ENCODE assay signal across 9 mouse cellular contexts in genomic region chr10:122318886-122319285, GRCm38 (mm10).
A peak's percentile ranks its signal among the peaks of the same experiment; 100 is the strongest.
DNase-seq lines count a peak whose midpoint lies in the region; ATAC-seq and TF ChIP-seq lines count a peak whose summit lies in the region.
"Had no signal": no experiment of that assay in that cellular context is flagged by ENCODE, and none has a peak within 500 bp of the region (broad histone marks: within the 10 kb centered on the region; RNA-seq: fewer than 3 reads in every experiment).

No protein-coding gene starts in this region.

- TF ChIP-seq CTCF in lung, postnatal 0 days (IDR thresholded peaks at IDR 0.05): no peak

- H3K27ac ChIP-seq in heart, embryonic 10.5 days: no peak overlapping the region
- no peak overlapping the region for H3K27ac ChIP-seq in lung, postnatal 0 days (ENCODE audit: low read length)
- H3K27ac ChIP-seq in forebrain, embryonic 16.5 days (ENCODE audit: low read length): no peak overlapping the region

- no peak overlapping the region for H3K4me2 ChIP-seq in lung, postnatal 0 days (replicated peaks; ENCODE audit: low read depth, low read length)
- no peak overlapping the region for H3K4me2 ChIP-seq in forebrain, embryonic 16.5 days (ENCODE audit: low read length)

- DNase-seq in heart, adult 11 months: peak; percentile 96
- no peak for DNase-seq in heart, embryonic 10.5 days (ENCODE audit: low spot score)
- peak; percentile 30 for DNase-seq in lung, postnatal 0 days (ENCODE audit: low spot score)
- no peak for DNase-seq in lung, postnatal 14 days
- DNase-seq in lung, postnatal 4 days: peak; percentile 6 to 20
- DNase-seq in neural tube, embryonic 10.5 days (ENCODE audit: extremely low spot score, low spot score): no peak
- DNase-seq: thymus, postnatal 14 days had no signal

- ATAC-seq in lung, postnatal 0 days: peak; percentile 30; the same call in 1 of the 2 replicates
- ATAC-seq in forebrain, embryonic 16.5 days: peak; percentile 75
- ATAC-seq in erythroid progenitor cell, adult 5-6 weeks (replicated peaks; ENCODE audit: low FRiP score, poor library complexity, severe bottlenecking): no peak

- no peaks in the 10 kb centered on the region for H3K36me3 ChIP-seq in heart, embryonic 10.5 days
- H3K36me3 ChIP-seq in lung, postnatal 0 days (ENCODE audit: insufficient read depth, low read length): no peaks in the 10 kb centered on the region
- H3K36me3 ChIP-seq in forebrain, embryonic 16.5 days (ENCODE audit: control insufficient read depth, insufficient read depth): no peaks in the 10 kb centered on the region

- no peak overlapping the region for H3K4me3 ChIP-seq in heart, embryonic 10.5 days
- H3K4me3 ChIP-seq in lung, postnatal 0 days (ENCODE audit: low read depth, low read length): no peak overlapping the region
- H3K4me3 ChIP-seq in forebrain, embryonic 16.5 days (replicated peaks; ENCODE audit: low read length): no peak overlapping the region

- H3K9me3 ChIP-seq in heart, embryonic 10.5 days: no peaks in the 10 kb centered on the region
- H3K9me3 ChIP-seq in lung, postnatal 0 days (ENCODE audit: low read length): no peaks in the 10 kb centered on the region
- no peaks in the 10 kb centered on the region for H3K9me3 ChIP-seq in forebrain, embryonic 16.5 days (ENCODE audit: control insufficient read depth, low read length)

- no peak overlapping the region for H3K9ac ChIP-seq in lung, postnatal 0 days (replicated peaks; ENCODE audit: low read depth)
- H3K9ac ChIP-seq in forebrain, embryonic 16.5 days (replicated peaks; ENCODE audit: low read depth, low read length): no peak overlapping the region

- TF ChIP-seq EP300 in lung, postnatal 0 days (IDR thresholded peaks at IDR 0.05): no peak

- no peaks in the 10 kb centered on the region for H3K27me3 ChIP-seq in heart, embryonic 10.5 days (ENCODE audit: insufficient read depth, poor library complexity, severe bottlenecking)
- no peaks in the 10 kb centered on the region for H3K27me3 ChIP-seq in lung, postnatal 0 days (replicated peaks; ENCODE audit: insufficient read depth, low read length)
- H3K27me3 ChIP-seq in forebrain, embryonic 16.5 days (replicated peaks; ENCODE audit: control insufficient read depth, insufficient read depth, low read length): no peaks in the 10 kb centered on the region

- WGBS in heart, embryonic 10.5 days: 84% methylated on average over 4 of the region's 4 CpGs
- WGBS in lung, postnatal 0 days: 61% methylated on average over 4 of the region's 4 CpGs
- 40% methylated on average over 4 of the region's 4 CpGs for WGBS in forebrain, embryonic 16.5 days

- no peaks in the 10 kb centered on the region for H3K4me1 ChIP-seq in heart, embryonic 10.5 days
- no peaks in the 10 kb centered on the region for H3K4me1 ChIP-seq in lung, postnatal 0 days (ENCODE audit: insufficient read depth, low read depth, low read length)
- 0 out of 2 replicates have a peak, but pooled peaks cover 4% of the 10 kb centered on the region for H3K4me1 ChIP-seq in forebrain, embryonic 16.5 days (replicated peaks; ENCODE audit: control insufficient read depth, insufficient read depth, low read length)

Comparison
In these comparisons a context has a peak if more than half of its experiments do, and no peak if none do; other contexts are left out.
1. DNase-seq: peak in heart, adult 11 months (single experiment), lung, postnatal 0 days (single experiment) and lung, postnatal 4 days (2 of 2); none in heart, embryonic 10.5 days (single experiment), lung, postnatal 14 days (single experiment) and neural tube, embryonic 10.5 days (single experiment).